Mouse (Mus musculus) megakaryocyte, embryonic 14.5 days (primary cell): ENCODE results near the gene Lcn5. TPM values are rescaled to one million over a fixed set of nuclear protein-coding genes. Genes with fewer than 3 reads are reported as not detected.

Experiments used
- H3K27me3 ChIP-seq: replicated peaks from 2 replicates; pipeline ENCODE3; 2012; ENCODE audit warnings: inconsistent platforms
- H3K36me3 ChIP-seq: replicated peaks from 2 replicates; pipeline ENCODE3; 2012; ENCODE audit warnings: low read length, inconsistent platforms, mixed read lengths
- H3K4me1 ChIP-seq: 2 replicates; pipeline ENCODE4 v1.6.1; 2012; ENCODE audit warnings: inconsistent platforms
- H3K4me3 ChIP-seq: replicated peaks from 2 replicates; pipeline ENCODE3; 2012; ENCODE audit warnings: moderate library complexity, mild to moderate bottlenecking, inconsistent platforms
- H3K9me3 ChIP-seq: 2 replicates; pipeline ENCODE4 v1.6.1; 2012; ENCODE audit warnings: inconsistent platforms
- FLI1 ChIP-seq: IDR thresholded peaks from 2 replicates; pipeline ENCODE4 v1.6.1; 2012; ENCODE audit warnings: low read length, inconsistent platforms, mixed read lengths
- GATA1 ChIP-seq: IDR thresholded peaks from 3 replicates; pipeline ENCODE4 v1.6.1; 2012; ENCODE audit warnings: mixed read lengths, low read length, inconsistent platforms, borderline replicate concordance
- polyA plus RNA-seq: library from polyadenylated mRNA; stranded (reverse); fragments of >175 nt; gene quantifications from 2 replicates; pipeline ENCODE4 v1.2.3, GENCODE M21; 2012; ENCODE audit warnings: low replicate concordance; ENCODE audit not compliant: insufficient read depth

Gene Lcn5
- polyA plus RNA-seq, result not detected in 2 replicates

GRCm38 (mm10) chr2:25657652-25658051 is at the start of gene Lcn5:
Gene Lcn5 (plus strand): TSS chr2:25657952.
- no peak for TF ChIP-seq FLI1
- no peak for TF ChIP-seq GATA1
- Histone ChIP-seq H3K9me3 (no peaks in the 10 kb centered on the region), H3K36me3 (no peaks in the 10 kb centered on the region), H3K27me3 (peaks cover 89% of the 10 kb centered on the region), H3K4me1 (no peaks in the 10 kb centered on the region), H3K4me3 (no peak within 1 kb of the TSS)

GRCm38 (mm10) chr2:25608671-25609070 is 49.1 kb upstream of the Lcn5 start:
- H3K9me3 ChIP-seq, result no peaks in the 10 kb centered on the region
- peaks cover 6% of the 10 kb centered on the region for H3K36me3 ChIP-seq
- TF ChIP-seq FLI1 (no peak), GATA1 (no peak)
- H3K4me1 ChIP-seq, result peaks cover 34% of the 10 kb centered on the region
- peak overlapping the region; percentile 98 for H3K4me3 ChIP-seq
- H3K27me3 ChIP-seq, result peaks cover 36% of the 10 kb centered on the region

GRCm38 (mm10) chr2:25616398-25616797 is 41.4 kb upstream of the Lcn5 start:
- Histone ChIP-seq H3K4me3 (no peak overlapping the region), H3K27me3 (peaks cover 94% of the 10 kb centered on the region), H3K36me3 (no peaks in the 10 kb centered on the region), H3K9me3 (no peaks in the 10 kb centered on the region), H3K4me1 (peaks cover 24% of the 10 kb centered on the region)
- TF ChIP-seq GATA1 (no peak), FLI1 (no peak)

GRCm38 (mm10) chr2:25617578-25617977 is 40.2 kb upstream of the Lcn5 start, which contains the start of gene Ccdc183:
Gene Ccdc183 (minus strand): TSS chr2:25617678.
- peaks cover 93% of the 10 kb centered on the region for H3K27me3 ChIP-seq
- TF ChIP-seq GATA1 (no peak), FLI1 (no peak)

GRCm38 (mm10) chr2:25620386-25620785 is 37.4 kb upstream of the Lcn5 start:
- Histone ChIP-seq H3K4me3 (no peak overlapping the region), H3K9me3 (no peaks in the 10 kb centered on the region), H3K4me1 (peaks cover 21% of the 10 kb centered on the region), H3K36me3 (no peaks in the 10 kb centered on the region), H3K27me3 (peaks cover 89% of the 10 kb centered on the region)
- TF ChIP-seq FLI1 (no peak), GATA1 (no peak)

More at GRCm38 (mm10) chr2:25617578-25617977, 40.2 kb upstream of the Lcn5 start, which contains the start of gene Ccdc183:
- no peaks in the 10 kb centered on the region for H3K36me3 ChIP-seq
- H3K9me3 ChIP-seq, result no peaks in the 10 kb centered on the region
- peaks cover 30% of the 10 kb centered on the region for H3K4me1 ChIP-seq
- no peak within 1 kb of the TSS for H3K4me3 ChIP-seq

GRCm38 (mm10) chr2:25620852-25621228 is 36.9 kb upstream of the Lcn5 start:
- no peaks in the 10 kb centered on the region for H3K36me3 ChIP-seq
- peaks cover 88% of the 10 kb centered on the region for H3K27me3 ChIP-seq
- TF ChIP-seq FLI1, result no peak
- H3K4me3 ChIP-seq, result peak overlapping the region; percentile 88
- H3K4me1 ChIP-seq, result peaks cover 21% of the 10 kb centered on the region
- H3K9me3 ChIP-seq, result no peaks in the 10 kb centered on the region

- H3K27me3 ChIP-seq, result peaks cover 88% of the 10 kb centered on the region
- TF ChIP-seq GATA1 (no peak), FLI1 (no peak)
- no peaks in the 10 kb centered on the region for H3K36me3 ChIP-seq
- no peaks in the 10 kb centered on the region for H3K9me3 ChIP-seq
- peak within 1 kb of the TSS; percentile 88 for H3K4me3 ChIP-seq
- H3K4me1 ChIP-seq, result peaks cover 21% of the 10 kb centered on the region
Measured at GRCm38 (mm10) chr2:25621229-25622200, 36.2 kb upstream of the Lcn5 start, which contains the start of gene Tmem141. Gene Tmem141 (minus strand): TSS chr2:25622005.

GRCm38 (mm10) chr2:25625986-25626385 is 31.8 kb upstream of the Lcn5 start:
- Histone ChIP-seq H3K9me3 (no peaks in the 10 kb centered on the region), H3K4me1 (peaks cover 21% of the 10 kb centered on the region), H3K36me3 (no peaks in the 10 kb centered on the region), H3K27me3 (peaks cover 71% of the 10 kb centered on the region), H3K4me3 (no peak overlapping the region)
- TF ChIP-seq FLI1 (no peak), GATA1 (no peak)

- no peak for TF ChIP-seq FLI1
- TF ChIP-seq GATA1, result no peak
- Histone ChIP-seq H3K4me1 (peaks cover 10% of the 10 kb centered on the region), H3K36me3 (no peaks in the 10 kb centered on the region), H3K27me3 (peaks cover 69% of the 10 kb centered on the region), H3K9me3 (no peaks in the 10 kb centered on the region), H3K4me3 (peak within 1 kb of the TSS; percentile 33)
Measured at GRCm38 (mm10) chr2:25627811-25628210, 29.9 kb upstream of the Lcn5 start, which contains the start of gene Fcna. Gene Fcna (minus strand): TSS chr2:25628030.

GRCm38 (mm10) chr2:25628738-25629137 is 29.0 kb upstream of the Lcn5 start:
- Histone ChIP-seq H3K4me3 (no peak overlapping the region), H3K36me3 (no peaks in the 10 kb centered on the region), H3K9me3 (no peaks in the 10 kb centered on the region), H3K4me1 (peaks cover 10% of the 10 kb centered on the region), H3K27me3 (peaks cover 70% of the 10 kb centered on the region)
- TF ChIP-seq FLI1 (no peak), GATA1 (no peak)
